Mouse (Mus musculus) C2C12 (cell line): ENCODE results near the gene Fam228a. TPM values are rescaled to one million over a fixed set of nuclear protein-coding genes. Genes with fewer than 3 reads are reported as not detected.

Experiments used
- polyA plus RNA-seq: library from polyadenylated mRNA; unstranded; fragments of >200 nt; fragmentation: generic; extraction: Trizol; gene quantifications from one replicate; pipeline ENCODE4 v1.2.1, GENCODE M21; 2012; ENCODE audit warnings: missing spikeins

The Fam228a gene
- polyA plus RNA-seq, 1 experiment: 0.05 TPM

Other genes starting within 250 kb of the Fam228a start
- 7.9 TPM for gene Itsn2, start 145.8 kb downstream of the Fam228a start, polyA plus RNA-seq
- not detected for gene Gm3625, start 145.5 kb downstream of the Fam228a start, polyA plus RNA-seq
- not detected for gene Pfn4, start 30.6 kb upstream of the Fam228a start, polyA plus RNA-seq
- 0.01 TPM for gene Fam228b, start 30.8 kb upstream of the Fam228a start, polyA plus RNA-seq
- 103 TPM for gene Sf3b6, start 79.1 kb upstream of the Fam228a start, polyA plus RNA-seq
- 5.5 TPM for gene Fkbp1b, start 103.2 kb upstream of the Fam228a start, polyA plus RNA-seq
- 7.0 TPM for gene Wdcp, start 104.9 kb upstream of the Fam228a start, polyA plus RNA-seq
- 0.08 TPM for gene Mfsd2b, start 135.9 kb upstream of the Fam228a start, polyA plus RNA-seq
- 4.1 TPM for gene Ubxn2a, start 169.3 kb upstream of the Fam228a start, polyA plus RNA-seq
- gene Atad2b, start 178.9 kb upstream of the Fam228a start, polyA plus RNA-seq: 2.3 TPM